Mouse (Mus musculus) thymus, postnatal 10 days (tissue): ENCODE results near the gene Nr2f2.

ENCODE experiments used
- DNase-seq, 2 experiments: peaks; one replicate each; pipeline ENCODE4 v3.0.0; 2021; ENCODE audit warnings: low spot score in 2 of 2

Nr2f2 gene

DNA sequence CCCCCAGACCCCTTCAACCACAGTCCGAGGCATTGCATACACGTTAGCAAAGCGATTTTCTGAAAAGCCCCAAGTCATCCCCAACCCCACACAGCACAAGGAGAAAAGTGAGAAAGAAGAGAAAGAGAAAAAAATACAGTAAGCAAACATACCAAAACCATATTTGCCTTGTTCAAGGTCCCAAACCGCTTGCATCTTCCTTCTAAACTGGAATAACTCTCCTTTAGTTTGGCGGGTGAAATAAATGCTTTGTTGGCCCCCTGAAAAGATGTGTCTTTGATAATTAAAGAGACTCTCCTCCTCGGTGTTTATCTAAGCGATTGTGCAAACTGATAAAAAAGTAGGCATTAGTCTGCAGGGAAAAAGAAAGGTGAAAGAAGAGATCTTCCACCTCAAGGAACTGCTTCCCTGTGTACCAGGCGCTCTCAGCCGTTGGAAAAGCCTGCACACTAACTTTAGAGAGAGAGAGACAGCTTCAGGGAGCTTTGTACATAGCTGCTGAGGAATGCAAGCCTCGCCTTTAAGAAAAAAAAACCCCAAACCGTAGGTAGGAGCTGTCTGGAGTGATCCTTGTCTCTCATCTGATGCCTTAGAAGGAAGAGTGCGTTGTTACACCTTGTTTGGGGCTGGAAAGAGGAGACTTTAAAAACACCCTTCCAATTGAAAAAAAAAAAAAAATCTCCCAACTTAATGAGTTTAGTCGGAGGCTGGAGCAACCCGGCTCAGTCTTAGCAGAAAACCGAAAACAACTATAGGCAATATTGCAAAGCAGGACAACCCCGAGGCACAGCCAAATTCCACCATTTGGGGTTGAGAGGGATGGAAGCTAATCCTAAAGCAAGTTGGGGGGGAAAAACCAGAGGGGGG is at the start of gene Nr2f2:
TSS of gene Nr2f2 (minus strand) at position 795 of the 867 bp plus-strand sequence.
- DNase-seq = no peak

DNA sequence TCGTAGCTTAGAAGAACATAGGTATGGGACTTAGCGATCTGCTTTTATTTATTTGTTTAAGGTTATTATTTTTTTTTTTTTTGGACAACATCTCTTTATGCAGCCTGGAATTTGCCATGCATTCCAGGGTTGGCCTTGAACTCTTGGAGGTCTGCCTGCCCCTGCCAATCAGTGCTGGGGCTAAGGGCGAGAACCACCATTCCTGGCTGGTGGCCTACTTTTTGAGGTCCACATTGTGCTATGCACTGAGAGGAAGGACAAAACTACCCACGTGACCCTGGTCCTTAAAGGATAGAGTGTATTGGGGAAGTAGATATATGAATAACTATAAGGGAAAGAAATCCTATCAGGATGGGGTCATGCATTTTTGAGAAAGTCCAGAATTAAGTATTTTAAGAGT is 47.9 kb upstream of the Nr2f2 start:
- DNase-seq = no peak

DNA sequence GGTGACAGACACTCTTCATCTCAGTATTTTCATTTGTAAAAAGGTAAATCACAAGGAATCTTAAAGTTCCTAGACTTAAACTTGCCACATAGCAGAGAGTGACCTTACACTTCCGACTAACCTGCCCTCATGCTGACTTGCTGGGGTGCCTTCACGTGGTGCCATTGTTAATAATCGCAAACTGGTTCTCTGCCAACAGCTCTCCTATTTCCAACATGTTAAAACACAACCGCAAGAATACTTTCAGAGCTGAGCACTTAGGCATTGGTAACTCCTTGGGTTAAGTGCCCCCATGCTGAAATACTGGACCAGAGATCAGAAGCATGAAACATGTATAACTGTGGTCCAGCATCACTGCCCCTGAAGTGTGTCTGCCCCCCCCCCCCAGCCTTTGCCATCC is 47.1 kb upstream of the Nr2f2 start:
- no peak for DNase-seq

DNA sequence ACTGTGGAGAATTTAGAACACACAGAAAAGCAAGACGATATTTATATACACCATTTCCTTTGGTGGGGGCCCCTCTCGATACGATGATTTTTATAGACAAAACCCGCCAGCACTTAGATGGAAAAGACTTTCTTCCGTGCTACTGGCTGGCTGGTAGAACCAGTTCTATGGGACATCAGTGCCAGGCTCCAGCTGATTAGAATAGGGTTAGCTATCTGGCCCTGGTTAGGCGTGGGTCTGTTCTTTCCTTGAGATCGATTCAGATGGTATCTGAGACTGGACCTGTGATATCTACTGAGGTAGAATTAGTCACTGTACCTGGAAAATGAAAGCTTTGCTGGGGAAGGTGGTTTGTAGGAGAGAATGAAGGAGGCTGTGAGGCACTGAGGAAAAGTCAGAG is 46.4 kb upstream of the Nr2f2 start:
- no peak for DNase-seq

DNA sequence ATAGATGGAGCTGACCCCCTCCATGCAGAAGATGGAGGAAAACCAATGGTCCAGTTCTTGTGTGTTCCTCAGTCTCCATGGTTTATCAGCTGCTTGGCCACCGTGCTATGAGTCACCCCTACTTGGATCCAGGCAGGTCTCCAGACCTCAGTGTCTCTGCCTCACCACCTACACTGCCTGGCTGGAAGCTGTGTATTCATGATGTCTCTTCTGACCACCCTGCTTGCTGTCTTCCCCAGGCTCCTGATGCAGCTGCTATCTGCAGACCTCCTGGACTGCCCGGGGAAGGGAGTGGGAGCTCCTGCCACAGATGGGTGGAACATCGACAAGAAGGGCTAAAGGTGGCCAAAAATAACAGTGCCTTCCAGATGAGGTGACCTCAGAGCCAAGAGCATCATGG is 43.8 kb upstream of the Nr2f2 start:
- no peak for DNase-seq

DNA sequence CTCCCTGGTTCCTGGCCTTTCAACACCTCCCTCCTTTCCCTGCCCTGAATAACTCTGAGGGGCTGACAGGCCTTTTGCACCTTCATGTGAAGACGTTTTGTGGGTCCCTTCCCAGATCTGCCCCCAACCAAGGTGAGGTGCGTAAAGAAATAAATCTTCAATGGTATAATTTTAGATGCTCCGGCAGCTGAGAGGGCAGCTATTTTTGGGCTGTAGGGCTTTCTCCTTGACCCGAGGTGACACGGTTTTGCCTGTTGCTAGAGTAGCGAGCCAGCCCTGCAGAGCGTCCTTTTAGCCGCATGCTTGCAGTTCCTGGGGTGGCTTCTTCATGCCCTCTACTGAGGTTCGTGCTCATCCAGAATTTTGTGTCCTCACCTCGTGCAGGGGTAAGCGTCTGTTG is 43.4 kb upstream of the Nr2f2 start:
- no peak for DNase-seq

DNA sequence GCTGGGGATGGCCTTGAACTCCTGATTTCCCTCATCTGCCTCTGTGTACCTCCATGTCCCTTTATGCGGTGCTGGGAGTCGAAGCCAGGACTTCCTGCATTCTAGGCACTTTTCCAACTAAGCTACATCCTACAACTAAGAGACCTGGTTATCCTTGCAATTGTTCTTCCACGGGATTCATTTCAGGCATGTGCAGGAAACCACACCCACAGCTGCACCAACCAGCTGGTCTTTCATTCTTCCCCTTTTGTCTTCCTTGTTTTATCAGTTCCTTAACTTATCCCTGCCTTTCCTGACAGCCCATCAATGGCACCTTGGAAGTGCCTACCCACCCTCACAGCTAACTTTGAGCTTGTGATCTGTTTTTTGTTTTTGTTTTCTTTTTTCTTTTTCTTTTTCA is 42.3 kb upstream of the Nr2f2 start:
- no peak for DNase-seq

DNA sequence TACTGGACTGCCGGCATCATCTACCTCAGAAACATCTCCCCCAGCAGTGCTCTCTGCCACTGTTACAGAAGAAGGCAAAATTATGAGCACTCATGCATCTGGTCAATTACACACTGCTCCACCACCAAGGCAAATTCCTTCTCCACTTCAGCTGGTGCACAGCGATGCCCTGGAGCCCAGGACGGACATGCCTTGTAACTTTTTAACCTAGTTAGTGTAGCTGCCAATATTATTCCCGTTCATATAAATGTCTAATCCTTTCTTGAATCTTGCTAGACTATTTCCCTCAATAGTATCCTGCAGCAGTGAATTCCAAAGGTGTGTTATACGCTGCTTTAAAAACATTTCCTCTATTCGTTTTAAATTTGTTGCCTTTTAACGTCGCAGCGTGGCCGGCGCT is 40.6 kb upstream of the Nr2f2 start:
- no peak for DNase-seq

DNA sequence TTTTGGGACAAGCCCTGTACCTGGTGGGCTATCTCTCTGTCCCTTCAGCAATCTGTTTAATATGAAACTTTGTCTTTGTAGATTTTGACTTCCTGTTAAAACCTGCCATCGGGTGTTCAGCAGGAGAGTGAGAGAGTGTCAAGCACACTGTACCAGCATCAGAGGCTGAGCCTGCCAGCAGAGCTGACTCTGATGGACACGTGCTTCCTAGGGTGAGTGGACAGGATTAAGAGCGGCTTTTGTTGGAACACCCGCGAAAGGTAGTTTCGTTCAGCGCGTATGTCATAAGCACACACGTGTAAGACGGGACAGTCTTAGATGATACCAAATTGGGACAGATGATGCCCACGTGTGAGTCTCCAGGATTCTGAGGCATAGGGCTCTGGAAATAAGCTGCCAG is 40.0 kb upstream of the Nr2f2 start:
- no peak for DNase-seq

DNA sequence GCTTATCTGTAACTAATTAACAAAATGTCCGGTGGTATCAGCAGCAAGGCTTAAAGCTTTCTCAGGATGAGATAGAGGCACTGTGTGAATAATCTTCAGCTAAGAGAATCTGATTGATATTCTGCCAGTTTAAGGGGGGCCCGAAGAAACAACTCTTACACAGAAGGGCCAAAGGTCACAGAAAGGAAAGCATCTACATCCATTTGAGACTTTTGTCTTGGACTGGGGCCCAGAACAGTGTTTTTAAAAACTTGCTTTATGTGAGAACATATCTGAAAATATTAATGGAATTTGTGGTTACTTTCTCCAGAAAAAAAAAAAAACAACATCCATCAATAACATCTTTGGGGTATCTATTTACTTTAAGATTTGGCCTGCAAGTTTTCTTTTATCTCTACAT is 38.9 kb upstream of the Nr2f2 start:
- no peak for DNase-seq

DNA sequence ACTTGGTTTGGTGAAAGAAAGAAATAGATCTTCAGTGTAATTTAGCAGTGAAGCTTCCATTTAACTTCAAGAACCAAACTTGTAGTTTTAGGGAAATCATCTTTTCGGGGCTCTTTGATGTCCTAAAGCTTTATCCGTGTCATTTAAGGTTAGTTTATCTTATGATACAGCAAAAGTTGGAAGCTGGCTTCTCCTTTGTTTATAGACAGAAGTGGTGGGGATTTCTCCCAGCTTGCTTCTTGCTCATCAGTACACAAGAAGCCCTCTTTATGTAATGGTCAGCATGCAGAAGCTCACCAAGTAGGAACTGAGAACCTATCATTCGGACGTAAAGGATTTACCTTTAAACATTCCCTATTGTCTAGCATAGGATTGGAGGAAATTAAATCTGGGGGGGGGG is 16.3 kb upstream of the Nr2f2 start:
- DNase-seq = no peak

DNA sequence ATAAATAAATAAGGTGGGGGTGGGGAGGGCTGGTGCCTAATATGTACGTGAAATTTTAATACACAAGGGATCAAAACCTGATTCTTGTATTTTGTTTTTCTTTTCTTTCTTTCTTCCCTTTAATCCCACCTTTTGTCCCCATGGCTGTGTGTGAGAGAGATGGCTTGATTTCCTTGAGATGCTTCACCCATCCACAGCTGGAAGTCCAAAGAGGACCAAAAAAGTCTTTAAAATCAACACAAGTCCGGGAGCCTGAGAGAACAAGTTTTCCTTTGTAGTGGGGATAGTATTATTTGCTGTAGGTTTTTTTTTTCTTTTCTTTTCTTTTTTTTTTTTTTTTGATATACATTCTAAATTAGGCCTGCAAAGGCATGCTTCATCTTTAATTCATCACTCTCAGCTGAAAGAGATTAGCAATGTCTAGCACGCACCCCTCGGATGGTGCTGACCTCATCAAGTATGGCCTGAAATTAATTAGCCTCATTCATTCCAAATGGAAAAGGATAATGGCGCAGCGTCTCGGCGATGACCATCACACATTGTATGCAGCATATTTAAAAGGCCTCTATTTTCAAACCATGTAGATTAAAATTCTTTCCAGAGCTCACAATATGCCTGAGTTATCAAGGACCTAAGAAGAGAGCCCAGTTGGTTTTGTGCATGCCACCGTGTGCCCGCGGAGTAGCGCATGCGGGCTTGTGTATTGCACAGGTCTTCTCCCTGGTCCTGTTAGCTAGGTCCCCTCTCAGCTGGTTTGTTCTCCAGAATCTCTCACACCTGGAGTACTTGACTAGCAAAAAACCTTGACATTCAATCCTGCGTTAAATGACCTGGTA is 15.1 kb upstream of the Nr2f2 start:
- no peak for DNase-seq

DNA sequence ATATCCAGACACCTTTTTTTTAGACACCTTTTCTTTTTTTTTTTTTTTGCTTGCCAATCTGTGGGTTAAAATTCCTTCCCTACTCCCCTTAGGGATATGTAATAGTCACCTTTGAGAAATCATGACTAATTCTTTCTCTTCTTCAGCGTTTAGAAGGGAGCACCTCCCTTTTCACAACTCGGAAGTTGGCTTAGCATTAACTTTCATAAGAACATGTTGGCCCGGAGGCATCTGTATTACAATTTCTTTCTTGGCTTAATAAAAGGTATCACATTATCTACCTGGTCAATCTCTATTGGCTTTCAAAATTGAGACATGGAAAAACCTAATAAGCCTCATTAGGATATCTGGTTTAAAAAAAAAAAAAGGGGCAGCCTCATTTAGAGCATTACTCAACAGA is 14.4 kb upstream of the Nr2f2 start:
- DNase-seq = no peak

DNA sequence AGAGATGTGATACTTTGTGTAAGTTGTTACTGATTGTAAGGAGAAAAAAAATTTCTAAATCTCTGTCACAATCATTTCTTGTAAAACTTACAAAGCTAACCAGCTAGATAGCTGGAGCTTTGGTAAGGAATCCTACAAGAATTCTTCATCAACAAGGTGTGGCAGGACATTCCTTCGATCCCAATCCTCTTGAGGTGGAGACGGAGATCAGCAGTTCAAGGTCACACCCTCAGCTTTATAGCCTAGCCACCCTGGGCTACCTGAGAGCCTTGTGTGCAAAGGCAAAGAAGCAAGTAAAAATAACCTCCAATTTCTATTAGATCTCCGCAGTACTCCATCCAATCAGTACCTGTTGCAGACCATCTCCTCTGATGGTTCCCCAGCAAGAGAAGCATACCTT is 13.7 kb upstream of the Nr2f2 start:
- no peak for DNase-seq

DNA sequence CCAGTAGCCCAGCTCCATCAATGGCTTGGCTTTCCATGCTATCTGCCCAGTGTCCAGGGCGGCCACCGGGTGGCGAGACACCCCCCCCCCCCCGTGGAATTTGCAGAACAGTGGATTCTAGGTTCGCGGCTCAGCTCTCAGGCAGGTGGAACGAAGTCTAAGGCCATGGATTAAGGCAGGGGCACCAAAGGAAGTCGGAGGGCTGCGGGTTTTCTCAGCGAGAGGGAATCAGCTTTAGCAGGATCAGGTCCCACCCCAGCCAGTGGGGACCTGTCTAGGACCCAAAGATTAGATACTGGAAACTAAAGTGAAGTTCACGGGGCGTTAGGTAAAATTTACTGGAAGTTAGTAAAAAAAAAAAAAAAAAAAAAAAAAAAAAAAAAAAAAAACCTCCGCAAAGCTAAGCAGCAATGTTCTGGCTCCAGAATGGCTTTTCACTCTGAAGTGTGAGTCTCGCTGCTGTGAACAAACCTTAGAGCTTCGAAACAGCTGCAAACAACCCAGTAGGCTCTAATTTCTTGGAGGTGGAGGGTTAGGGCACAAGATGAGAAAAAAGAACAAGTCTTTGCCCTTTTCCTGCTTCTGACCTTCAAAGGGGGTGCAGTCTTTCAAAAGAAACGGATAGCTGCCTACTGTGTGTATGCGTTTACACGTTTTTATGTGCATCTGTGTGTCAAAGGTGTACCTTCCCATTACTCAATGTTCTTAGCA is 4.2 kb upstream of the Nr2f2 start:
- no peak for DNase-seq

DNA sequence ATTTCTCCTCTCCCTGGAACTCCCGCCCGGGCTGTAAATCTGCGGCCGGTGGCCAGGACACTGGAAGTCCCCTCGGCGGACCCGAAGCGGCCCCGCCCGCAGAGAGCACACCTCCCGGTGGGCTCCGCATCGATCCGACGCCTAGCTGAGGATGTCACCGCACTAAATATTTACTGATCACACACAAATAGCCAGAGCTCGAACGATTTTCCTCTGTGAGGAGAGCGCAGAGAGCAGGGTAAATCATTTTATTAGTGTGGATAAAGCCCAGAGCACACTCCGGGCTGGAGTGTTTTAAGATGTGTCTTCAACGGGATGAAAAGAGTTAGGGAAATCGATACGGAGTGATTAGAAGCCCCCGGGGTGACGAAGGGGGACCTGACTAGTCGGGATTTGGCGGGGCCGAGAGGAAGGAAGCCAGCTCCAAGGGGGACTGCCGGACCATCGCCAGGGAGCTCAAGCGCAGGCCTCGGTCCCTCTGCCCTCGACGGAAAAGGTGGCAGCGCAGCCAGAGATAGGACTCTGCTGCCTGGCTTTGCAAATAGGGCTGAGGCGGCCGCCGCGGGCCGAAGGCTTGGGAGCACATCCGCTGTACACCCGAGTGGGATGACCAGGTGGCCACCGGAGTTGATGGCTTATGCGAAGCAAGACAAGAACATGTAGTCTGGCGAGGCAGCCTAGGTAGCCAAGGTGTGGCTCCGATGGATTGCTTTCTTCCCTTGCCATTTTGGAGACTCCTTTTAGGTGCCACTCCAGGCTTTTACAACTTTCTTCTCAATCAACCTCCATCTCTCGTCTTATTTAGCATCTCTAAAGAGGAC is 3.4 kb upstream of the Nr2f2 start:
- no peak for DNase-seq

DNA sequence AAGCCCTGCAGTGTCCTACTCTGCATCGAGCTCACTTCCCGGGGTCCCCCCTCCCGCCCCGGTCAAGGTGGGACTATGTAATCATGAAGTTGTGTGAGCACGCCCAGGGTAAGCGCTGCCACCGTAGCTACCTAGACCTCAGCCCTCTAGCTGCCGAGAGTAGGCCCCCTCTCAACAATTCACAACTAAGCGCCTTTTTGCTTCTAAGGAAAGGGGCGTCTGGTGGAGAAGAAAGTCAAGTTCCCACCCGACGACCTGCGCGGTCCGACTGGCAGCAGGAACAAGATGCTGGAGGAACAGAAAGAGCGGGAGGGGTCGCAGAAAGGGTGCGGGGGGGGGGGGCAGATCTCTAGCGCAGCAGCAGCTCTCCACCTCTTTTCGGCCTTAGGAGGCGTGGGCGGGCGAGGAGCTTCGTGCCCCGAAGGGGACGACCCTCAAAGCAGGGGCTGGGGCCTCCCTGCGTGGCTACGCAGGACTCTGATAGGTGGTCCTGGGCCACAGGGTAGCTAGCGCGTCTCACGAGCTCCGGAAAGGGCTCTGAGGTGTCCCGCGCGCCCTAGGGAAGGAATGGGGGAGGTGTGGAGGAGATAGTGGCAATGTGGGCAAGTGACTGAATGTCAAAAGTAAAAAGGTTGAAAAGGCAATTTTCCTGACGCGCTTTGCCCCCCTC is 2.7 kb upstream of the Nr2f2 start:
- no peak for DNase-seq

DNA sequence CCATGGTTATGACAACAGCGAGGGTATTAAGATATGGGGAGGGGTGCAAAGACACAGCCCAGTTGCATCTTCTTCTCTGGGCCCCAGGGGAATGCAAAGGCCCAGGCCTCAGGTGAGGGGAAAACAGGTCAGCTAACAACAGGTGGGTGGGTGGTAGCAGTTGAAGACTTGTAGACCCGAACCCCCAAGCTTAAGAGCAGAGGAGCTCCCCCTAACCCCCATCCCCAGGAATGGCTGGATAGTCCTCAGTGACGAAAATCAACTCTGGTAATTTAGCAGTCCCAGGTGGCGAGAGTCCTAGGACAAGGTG is 2.2 kb upstream of the Nr2f2 start:
- DNase-seq = no peak

DNA sequence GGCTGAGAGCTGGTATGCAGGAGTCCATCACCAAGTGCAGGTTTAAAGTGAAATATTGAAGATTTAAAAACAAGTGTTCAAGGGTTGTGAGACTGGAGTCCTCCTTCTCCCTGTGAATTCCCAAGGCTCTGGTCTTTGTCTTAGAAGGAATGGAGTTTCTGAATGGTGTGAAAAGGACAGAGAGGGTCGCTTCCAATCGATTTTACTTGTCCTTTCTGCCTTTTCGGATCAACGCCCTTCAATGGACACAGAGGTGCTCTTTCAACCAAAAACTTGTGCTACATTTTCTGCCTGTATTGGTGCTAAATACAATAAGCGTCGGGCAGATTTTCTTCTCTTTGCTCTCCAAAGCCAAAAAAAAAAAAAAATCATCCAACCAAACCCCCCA is 1.7 kb upstream of the Nr2f2 start:
- no peak for DNase-seq

DNA sequence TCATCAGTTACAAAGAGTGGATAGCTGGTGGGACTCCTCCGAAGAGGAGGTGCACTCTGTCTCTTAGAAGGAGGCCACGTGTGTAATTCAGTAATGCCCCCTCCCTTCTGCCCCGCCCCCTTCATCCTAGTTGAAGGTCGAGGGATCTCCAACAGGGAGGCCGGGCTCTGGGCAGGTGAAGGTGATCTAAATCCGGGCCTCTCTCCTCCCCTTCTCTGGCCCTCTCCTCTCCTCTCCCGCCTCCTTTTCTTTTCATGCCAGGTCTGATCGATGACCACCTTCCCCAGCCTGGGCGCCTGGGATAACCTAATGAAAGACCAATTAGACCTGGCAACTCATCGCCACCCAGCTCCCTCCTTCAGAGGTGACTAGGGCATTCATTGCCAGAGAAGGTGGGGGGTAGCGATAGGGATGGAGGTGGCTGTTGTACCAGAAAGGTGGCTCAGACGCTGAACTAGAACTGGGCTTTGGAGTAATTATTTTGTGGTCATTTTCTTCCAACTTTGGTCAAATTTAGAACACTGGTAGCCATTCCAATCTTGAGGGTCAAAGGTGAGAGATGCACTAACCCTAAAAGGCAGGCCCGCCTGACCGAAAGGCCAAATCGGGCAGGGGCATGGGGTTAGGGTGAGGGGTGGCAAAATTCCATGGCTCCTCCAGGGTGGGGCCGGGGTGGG is 1.2 kb upstream of the Nr2f2 start:
- no peak for DNase-seq

DNA sequence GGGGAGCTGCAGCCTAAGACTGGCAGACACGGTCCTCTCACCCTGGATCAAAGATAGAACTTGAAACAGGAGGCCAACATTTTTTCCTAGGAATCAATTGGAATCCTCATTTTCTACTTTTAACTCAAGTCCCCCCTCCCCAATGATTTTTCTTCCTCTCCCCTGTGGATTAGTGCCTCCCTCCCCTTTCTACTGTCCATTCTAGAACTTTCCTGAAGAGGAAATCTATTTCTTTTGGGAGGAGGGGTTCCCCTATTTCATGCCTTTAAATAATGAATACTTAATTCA is 217 bp upstream of the Nr2f2 start:
- DNase-seq = no peak
